Mouse (Mus musculus) thymus, postnatal 36 days (tissue): ENCODE results near the gene Sdccag8.

Experiments
- DNase-seq, 2 experiments: peaks; one replicate each; pipeline ENCODE4 v3.0.0; 2022; ENCODE audit warnings: mixed read lengths in 2 of 2

The Sdccag8 gene

GRCm38 (mm10) chr1:177015917-177016316 is 201.5 kb downstream of the Sdccag8 start:
- no peak for DNase-seq

- DNase-seq = no peak
Measured at GRCm38 (mm10) chr1:177016729-177017128, 202.3 kb downstream of the Sdccag8 start.

- DNase-seq = no peak
Measured at GRCm38 (mm10) chr1:177018750-177019149, 204.3 kb downstream of the Sdccag8 start.

- no peak for DNase-seq
Measured at GRCm38 (mm10) chr1:177019668-177020067, 205.2 kb downstream of the Sdccag8 start.

- DNase-seq = no peak
Measured at GRCm38 (mm10) chr1:177022751-177023150, 208.3 kb downstream of the Sdccag8 start.

- no peak for DNase-seq
Measured at GRCm38 (mm10) chr1:177027706-177028105, 213.2 kb downstream of the Sdccag8 start.

- DNase-seq = no peak
Measured at GRCm38 (mm10) chr1:177029032-177029431, 214.6 kb downstream of the Sdccag8 start.

GRCm38 (mm10) chr1:177030669-177031068 is 216.2 kb downstream of the Sdccag8 start:
- DNase-seq = no peak

- no peak for DNase-seq
Measured at GRCm38 (mm10) chr1:177031196-177031595, 216.7 kb downstream of the Sdccag8 start.

- no peak for DNase-seq
Measured at GRCm38 (mm10) chr1:177032233-177032632, 217.8 kb downstream of the Sdccag8 start.

- no peak for DNase-seq
Measured at GRCm38 (mm10) chr1:177035460-177035859, 221.0 kb downstream of the Sdccag8 start.

- no peak for DNase-seq
Measured at GRCm38 (mm10) chr1:177038383-177038782, 223.9 kb downstream of the Sdccag8 start.

- DNase-seq = no peak
Measured at GRCm38 (mm10) chr1:177039093-177039674, 224.7 kb downstream of the Sdccag8 start.

- no peak for DNase-seq
Measured at GRCm38 (mm10) chr1:177040058-177040457, 225.6 kb downstream of the Sdccag8 start.

- no peak for DNase-seq
Measured at GRCm38 (mm10) chr1:177045885-177046284, 231.4 kb downstream of the Sdccag8 start.

- no peak for DNase-seq
Measured at GRCm38 (mm10) chr1:177046963-177047362, 232.5 kb downstream of the Sdccag8 start.

GRCm38 (mm10) chr1:177048773-177049172 is 234.3 kb downstream of the Sdccag8 start:
- DNase-seq = no peak

- DNase-seq = no peak
Measured at GRCm38 (mm10) chr1:177051366-177051963, 237.0 kb downstream of the Sdccag8 start.

- no peak for DNase-seq
Measured at GRCm38 (mm10) chr1:177054891-177055290, 240.4 kb downstream of the Sdccag8 start.

GRCm38 (mm10) chr1:177061761-177062160 is 247.3 kb downstream of the Sdccag8 start:
- no peak for DNase-seq

GRCm38 (mm10) chr1:177065732-177066131 is 251.3 kb downstream of the Sdccag8 start:
- no peak for DNase-seq

- DNase-seq = no peak
Measured at GRCm38 (mm10) chr1:177067123-177067646, 252.7 kb downstream of the Sdccag8 start.

GRCm38 (mm10) chr1:177069161-177069560 is 254.7 kb downstream of the Sdccag8 start:
- DNase-seq = no peak
